Mouse (Mus musculus): ENCODE measurements around the gene Hoxa4. TPM values are rescaled to one million over a fixed set of nuclear protein-coding genes. Genes with fewer than 3 reads are reported as not detected.
A peak's percentile ranks its signal among the peaks of the same experiment; 100 is the strongest.

Hoxa4 gene
- polyA plus RNA-seq, 1 experiment from 2014 or later = 2.4 TPM

- no peaks in the 10 kb centered on the region for H3K4me1 ChIP-seq (ENCODE audit: control insufficient read depth, insufficient read depth, low read length)
- H3K27me3 ChIP-seq (replicated peaks; ENCODE audit: control insufficient read depth, insufficient read depth, low read length) = peaks cover 80% of the 10 kb centered on the region
- no peaks in the 10 kb centered on the region for H3K36me3 ChIP-seq (ENCODE audit: control insufficient read depth, insufficient read depth, low read length)
- peak overlapping the region; percentile 56 for H3K9ac ChIP-seq (ENCODE audit: low read depth, low read length)
- peak overlapping the region; percentile 17 for H3K4me2 ChIP-seq (ENCODE audit: low read depth, low read length)
- no peak for ATAC-seq
- H3K27ac ChIP-seq (ENCODE audit: low read length) = peak overlapping the region; percentile 31; the same call in 1 of the 2 replicates
- H3K9me3 ChIP-seq (ENCODE audit: control insufficient read depth, low read length) = no peaks in the 10 kb centered on the region
- WGBS = 1% methylated on average over 44 of the region's 44 CpGs
- peak overlapping the region; percentile 36 for H3K4me3 ChIP-seq (ENCODE audit: low read length)
These were observed 38.2 kb upstream of the Hoxa4 start for GRCm38 (mm10) chr6:52229558-52230416.

GRCm38 (mm10) chr6:52228475-52229465 lies 37.2 kb upstream of the Hoxa4 start:
- H3K4me3 ChIP-seq (ENCODE audit: low read length) = peak overlapping the region; percentile 32
- peak overlapping the region; percentile 37; the same call in 1 of the 2 replicates for H3K27ac ChIP-seq (ENCODE audit: low read length)
- peak overlapping the region; percentile 25; the same call in 1 of the 2 replicates for H3K4me2 ChIP-seq (ENCODE audit: low read depth, low read length)
- H3K9me3 ChIP-seq (ENCODE audit: control insufficient read depth, low read length) = no peaks in the 10 kb centered on the region
- no peaks in the 10 kb centered on the region for H3K36me3 ChIP-seq (ENCODE audit: control insufficient read depth, insufficient read depth, low read length)
- no peaks in the 10 kb centered on the region for H3K4me1 ChIP-seq (ENCODE audit: control insufficient read depth, insufficient read depth, low read length)
- peaks cover 78% of the 10 kb centered on the region for H3K27me3 ChIP-seq (replicated peaks; ENCODE audit: control insufficient read depth, insufficient read depth, low read length)
- peak overlapping the region; percentile 60 for H3K9ac ChIP-seq (ENCODE audit: low read depth, low read length)
- no peak for ATAC-seq
- 3% methylated on average over 38 of the region's 38 CpGs for WGBS

- no peak overlapping the region for H3K9ac ChIP-seq (ENCODE audit: low read depth, low read length)
- H3K4me2 ChIP-seq (ENCODE audit: low read depth, low read length) = no peak overlapping the region
- WGBS = 7% methylated on average over 11 of the region's 11 CpGs
- no peak for ATAC-seq
- H3K36me3 ChIP-seq (ENCODE audit: control insufficient read depth, insufficient read depth, low read length) = no peaks in the 10 kb centered on the region
- no peak overlapping the region for H3K4me3 ChIP-seq (ENCODE audit: low read length)
- H3K9me3 ChIP-seq (ENCODE audit: control insufficient read depth, low read length) = no peaks in the 10 kb centered on the region
- peaks cover 75% of the 10 kb centered on the region for H3K27me3 ChIP-seq (replicated peaks; ENCODE audit: control insufficient read depth, insufficient read depth, low read length)
- H3K4me1 ChIP-seq (ENCODE audit: control insufficient read depth, insufficient read depth, low read length) = no peaks in the 10 kb centered on the region
- H3K27ac ChIP-seq (ENCODE audit: low read length) = no peak overlapping the region
These were observed 36.1 kb upstream of the Hoxa4 start for GRCm38 (mm10) chr6:52227470-52228222.

GRCm38 (mm10) chr6:52226569-52227257 lies 35.2 kb upstream of the Hoxa4 start:
- H3K4me2 ChIP-seq (ENCODE audit: low read depth, low read length) = peak overlapping the region; percentile 27; the same call in 1 of the 2 replicates
- peak overlapping the region; percentile 45 for H3K27ac ChIP-seq (ENCODE audit: low read length)
- WGBS = 5% methylated on average over 26 of the region's 26 CpGs
- no peak for ATAC-seq
- peaks cover 80% of the 10 kb centered on the region for H3K27me3 ChIP-seq (replicated peaks; ENCODE audit: control insufficient read depth, insufficient read depth, low read length)
- H3K4me1 ChIP-seq (ENCODE audit: control insufficient read depth, insufficient read depth, low read length) = peaks cover 1% of the 10 kb centered on the region; the same call in 1 of the 2 replicates
- no peaks in the 10 kb centered on the region for H3K9me3 ChIP-seq (ENCODE audit: control insufficient read depth, low read length)
- H3K4me3 ChIP-seq (ENCODE audit: low read length) = peak overlapping the region; percentile 38; the same call in 1 of the 2 replicates
- no peaks in the 10 kb centered on the region for H3K36me3 ChIP-seq (ENCODE audit: control insufficient read depth, insufficient read depth, low read length)
- H3K9ac ChIP-seq (ENCODE audit: low read depth, low read length) = peak overlapping the region; percentile 24; the same call in 1 of the 2 replicates

GRCm38 (mm10) chr6:52225612-52226568 lies 34.3 kb upstream of the Hoxa4 start:
- Histone ChIP-seq H3K9ac (ENCODE audit: low read depth, low read length) (peak overlapping the region; percentile 55), H3K27me3 (replicated peaks; ENCODE audit: control insufficient read depth, insufficient read depth, low read length) (peaks cover 82% of the 10 kb centered on the region), H3K36me3 (ENCODE audit: control insufficient read depth, insufficient read depth, low read length) (no peaks in the 10 kb centered on the region), H3K4me3 (ENCODE audit: low read length) (peak overlapping the region; percentile 38), H3K4me2 (ENCODE audit: low read depth, low read length) (peak overlapping the region; percentile 40), H3K4me1 (ENCODE audit: control insufficient read depth, insufficient read depth, low read length) (peaks cover 6% of the 10 kb centered on the region; the same call in 1 of the 2 replicates), H3K27ac (ENCODE audit: low read length) (no peak overlapping the region), H3K9me3 (ENCODE audit: control insufficient read depth, low read length) (no peaks in the 10 kb centered on the region)
- no peak for ATAC-seq
- 2% methylated on average over 69 of the region's 69 CpGs for WGBS

- Histone ChIP-seq H3K4me1 (ENCODE audit: control insufficient read depth, insufficient read depth, low read length) (peaks cover 6% of the 10 kb centered on the region; the same call in 1 of the 2 replicates), H3K36me3 (ENCODE audit: control insufficient read depth, insufficient read depth, low read length) (no peaks in the 10 kb centered on the region), H3K9ac (ENCODE audit: low read depth, low read length) (peak overlapping the region; percentile 55), H3K9me3 (ENCODE audit: control insufficient read depth, low read length) (no peaks in the 10 kb centered on the region), H3K4me3 (ENCODE audit: low read length) (peak overlapping the region; percentile 38), H3K27ac (ENCODE audit: low read length) (no peak overlapping the region), H3K4me2 (ENCODE audit: low read depth, low read length) (peak overlapping the region; percentile 40), H3K27me3 (replicated peaks; ENCODE audit: control insufficient read depth, insufficient read depth, low read length) (peaks cover 84% of the 10 kb centered on the region)
- no peak for ATAC-seq
- WGBS = 5% methylated on average over 33 of the region's 36 CpGs
These were observed 33.5 kb upstream of the Hoxa4 start for GRCm38 (mm10) chr6:52224895-52225611.

- no peak for ATAC-seq
- Histone ChIP-seq H3K9me3 (ENCODE audit: control insufficient read depth, low read length) (no peaks in the 10 kb centered on the region), H3K4me1 (ENCODE audit: control insufficient read depth, insufficient read depth, low read length) (peaks cover 6% of the 10 kb centered on the region; the same call in 1 of the 2 replicates), H3K27me3 (replicated peaks; ENCODE audit: control insufficient read depth, insufficient read depth, low read length) (peaks cover 85% of the 10 kb centered on the region), H3K27ac (ENCODE audit: low read length) (no peak overlapping the region), H3K4me3 (ENCODE audit: low read length) (peak overlapping the region; percentile 38), H3K9ac (ENCODE audit: low read depth, low read length) (no peak overlapping the region), H3K4me2 (ENCODE audit: low read depth, low read length) (peak overlapping the region; percentile 40), H3K36me3 (ENCODE audit: control insufficient read depth, insufficient read depth, low read length) (no peaks in the 10 kb centered on the region)
- WGBS = 12% methylated on average over 24 of the region's 24 CpGs
These were observed 32.6 kb upstream of the Hoxa4 start for GRCm38 (mm10) chr6:52223939-52224760.
